Mouse (Mus musculus) forelimb bud, embryonic 11.5 days (tissue): ENCODE measurements around the gene Tlnrd1.

Source experiments
- DNase-seq: peaks from one replicate; pipeline ENCODE4 v3.0.0-alpha.2; 2012; ENCODE audit warnings: low read depth, low spot score

Tlnrd1 gene

DNA sequence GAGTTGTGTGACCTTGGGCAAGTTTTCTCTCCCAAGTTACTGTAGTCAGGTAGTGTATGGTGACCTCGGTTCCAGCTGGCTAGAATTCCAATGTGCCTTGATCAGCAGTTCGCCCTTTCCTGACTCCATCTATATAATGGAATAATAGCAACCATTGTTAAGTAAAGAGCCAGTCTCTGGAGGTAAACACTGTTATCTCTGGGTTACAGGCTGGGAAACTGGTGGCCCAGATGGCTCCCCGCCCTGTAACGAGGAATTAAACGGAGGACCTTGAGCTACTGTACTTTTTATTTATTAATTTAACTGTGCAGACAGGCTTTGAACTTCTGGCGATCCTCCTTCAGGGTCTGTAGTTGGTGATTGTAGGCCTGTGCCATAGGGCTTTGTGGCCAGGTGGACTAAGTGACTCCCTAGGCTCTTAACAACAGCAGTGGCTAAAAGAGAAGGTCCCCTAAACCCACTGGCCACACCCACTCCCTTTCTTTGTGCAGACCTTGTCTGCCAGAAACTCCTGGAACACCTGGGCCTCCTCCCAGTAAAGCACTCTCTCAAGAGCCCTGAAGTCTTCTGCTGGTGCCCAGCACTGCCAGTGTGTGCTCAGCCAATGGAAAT, 922 bp upstream of the Tlnrd1 start:
- DNase-seq, result peak; percentile 26

DNA sequence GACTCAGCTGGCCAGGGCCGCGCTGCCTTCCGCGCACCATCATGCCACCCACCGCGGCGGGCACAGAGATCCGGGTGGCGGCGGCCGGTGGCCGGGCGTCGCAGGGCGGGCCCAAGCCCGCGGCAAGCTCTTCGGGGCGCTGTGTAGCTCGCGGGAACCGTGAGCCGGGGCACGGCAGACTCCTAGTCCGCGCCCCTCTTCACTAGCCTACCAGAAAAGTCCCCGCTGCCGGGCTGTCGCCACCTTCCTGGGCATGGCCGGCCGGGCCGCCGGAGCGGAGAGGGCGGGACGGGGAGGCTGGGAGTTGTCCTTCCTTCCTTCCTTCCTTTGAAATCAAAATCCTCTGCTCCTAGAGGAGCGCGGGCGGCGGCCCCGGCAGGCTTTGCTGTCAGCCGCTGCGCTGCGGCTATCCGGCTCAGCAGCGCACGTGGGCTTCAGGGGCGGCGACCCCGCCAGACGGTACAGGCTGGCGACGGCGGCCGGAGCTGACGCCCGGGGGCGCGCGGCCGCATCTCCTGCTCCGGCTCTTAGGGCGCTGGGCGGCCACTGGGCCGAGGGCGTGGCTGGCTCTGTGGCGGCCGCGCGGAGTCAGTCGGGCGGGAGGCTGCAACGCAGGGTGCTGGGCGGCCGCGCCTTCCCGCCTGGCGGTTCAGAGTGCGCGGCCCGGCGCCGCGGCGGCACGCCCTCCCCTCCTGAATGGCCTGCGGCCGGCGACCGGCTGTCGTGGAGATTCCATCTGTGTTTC, 657 bp downstream of the Tlnrd1 start:
- DNase-seq, result peak; percentile 50

DNA sequence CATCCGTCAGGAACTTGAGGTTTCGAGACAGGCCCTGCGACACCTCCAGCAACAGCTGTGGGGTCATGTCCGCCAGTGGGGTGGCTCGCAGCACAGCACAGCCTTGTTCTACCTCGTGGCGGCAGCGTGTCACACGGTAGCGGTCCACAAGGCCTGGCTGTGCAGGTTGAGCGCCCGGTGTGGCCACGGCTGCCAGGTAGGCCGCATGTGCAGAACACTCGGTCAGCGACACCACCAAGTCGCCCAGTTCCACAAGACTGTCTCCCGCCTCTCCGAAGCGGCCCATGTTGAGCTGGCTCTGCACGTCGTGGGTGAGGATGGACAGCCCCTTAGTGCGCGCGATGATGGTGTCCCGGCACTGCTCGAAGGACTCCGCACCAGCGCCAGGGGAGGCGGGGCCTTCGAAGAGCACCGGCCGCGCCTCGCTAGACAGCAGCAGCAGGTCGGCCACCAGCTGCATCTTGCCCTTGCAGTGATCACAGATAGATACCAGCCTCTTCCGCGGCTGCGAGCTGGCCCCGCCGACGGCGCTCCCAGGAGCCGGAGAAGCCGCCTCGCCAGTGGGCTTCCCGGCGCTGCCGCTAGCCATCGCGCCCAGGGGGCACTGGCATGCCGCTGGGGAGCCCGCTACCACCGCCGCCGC, 1.4 kb downstream of the Tlnrd1 start:
- peak; percentile 18 for DNase-seq

DNA sequence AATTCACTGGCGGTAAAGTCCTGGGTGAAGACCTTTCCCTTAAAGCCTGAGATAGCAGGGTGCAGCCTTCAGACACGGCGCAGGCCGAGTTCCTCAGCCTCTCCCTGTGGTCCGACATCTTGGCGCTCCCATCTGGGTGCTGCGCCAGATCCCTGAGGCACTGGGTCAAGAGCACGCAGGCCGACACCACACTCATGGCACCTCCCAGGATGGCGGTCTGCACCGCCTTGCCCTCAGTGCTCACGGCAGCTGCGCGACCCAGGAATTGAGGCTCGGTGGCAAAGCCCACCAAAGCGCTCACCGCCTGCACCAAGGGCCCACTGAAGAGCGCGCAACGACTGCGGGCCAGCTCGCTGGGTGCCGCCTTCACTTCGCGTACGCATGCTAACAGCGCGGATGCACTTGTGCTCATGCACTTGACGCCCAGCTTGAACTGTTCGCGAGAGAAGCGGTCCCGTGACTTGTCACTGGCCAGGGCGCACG, 1.9 kb downstream of the Tlnrd1 start:
- DNase-seq, result no peak

DNA sequence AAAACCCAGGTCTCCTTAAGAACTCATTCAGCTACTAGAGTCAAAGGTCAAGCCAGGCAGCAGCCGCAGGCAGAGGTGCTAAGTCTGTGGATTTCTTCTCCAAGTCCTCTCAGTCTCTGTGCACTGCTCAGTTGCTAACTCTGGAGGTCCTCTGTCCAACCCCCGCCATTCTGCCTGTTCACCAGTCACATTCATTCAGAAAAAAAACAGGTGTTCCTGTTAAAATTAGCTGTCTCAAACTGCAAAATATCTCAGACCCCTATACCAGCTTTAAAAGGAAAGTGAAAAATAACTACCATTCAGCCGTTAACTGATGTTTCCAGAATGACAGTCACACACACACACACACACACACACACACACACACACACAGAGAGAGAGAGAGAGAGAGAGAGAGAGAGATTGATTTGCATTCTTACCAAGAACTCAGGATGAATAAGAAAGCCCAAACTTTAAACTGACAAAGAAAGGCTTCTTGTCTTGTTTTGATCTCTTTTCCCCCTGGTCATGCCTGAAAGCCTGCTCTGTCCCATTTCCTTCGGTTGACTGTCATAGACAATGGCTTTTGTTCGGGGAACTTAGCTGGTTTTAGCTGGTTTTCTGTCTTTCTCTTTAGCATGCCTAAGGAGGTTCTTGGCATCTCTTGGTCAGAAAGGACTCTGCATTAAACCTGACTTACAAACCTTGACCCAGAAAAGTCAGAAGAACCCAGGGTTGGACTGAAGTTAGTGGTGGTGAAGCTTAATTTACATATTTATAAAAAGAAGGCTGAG, 5.2 kb downstream of the Tlnrd1 start:
- no peak for DNase-seq

DNA sequence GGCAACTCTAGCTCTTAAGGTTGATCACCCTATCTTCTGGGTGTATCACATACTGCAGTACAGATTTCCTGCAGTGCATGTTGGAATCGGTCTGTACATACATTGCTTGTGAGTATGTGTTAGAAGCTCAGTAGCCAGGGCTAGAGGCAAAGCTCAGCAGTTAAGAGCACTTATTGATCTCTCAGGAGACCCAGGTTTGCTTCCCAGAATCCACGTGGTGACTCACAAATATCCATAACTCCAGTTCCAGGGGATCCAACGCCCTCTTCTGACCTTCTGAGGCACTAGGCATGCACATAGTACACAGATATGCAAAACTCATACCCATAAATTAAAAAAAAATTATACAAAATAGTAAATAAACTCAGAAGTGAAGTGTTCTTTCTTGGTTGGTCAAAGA, 7.0 kb downstream of the Tlnrd1 start:
- DNase-seq, result no peak

DNA sequence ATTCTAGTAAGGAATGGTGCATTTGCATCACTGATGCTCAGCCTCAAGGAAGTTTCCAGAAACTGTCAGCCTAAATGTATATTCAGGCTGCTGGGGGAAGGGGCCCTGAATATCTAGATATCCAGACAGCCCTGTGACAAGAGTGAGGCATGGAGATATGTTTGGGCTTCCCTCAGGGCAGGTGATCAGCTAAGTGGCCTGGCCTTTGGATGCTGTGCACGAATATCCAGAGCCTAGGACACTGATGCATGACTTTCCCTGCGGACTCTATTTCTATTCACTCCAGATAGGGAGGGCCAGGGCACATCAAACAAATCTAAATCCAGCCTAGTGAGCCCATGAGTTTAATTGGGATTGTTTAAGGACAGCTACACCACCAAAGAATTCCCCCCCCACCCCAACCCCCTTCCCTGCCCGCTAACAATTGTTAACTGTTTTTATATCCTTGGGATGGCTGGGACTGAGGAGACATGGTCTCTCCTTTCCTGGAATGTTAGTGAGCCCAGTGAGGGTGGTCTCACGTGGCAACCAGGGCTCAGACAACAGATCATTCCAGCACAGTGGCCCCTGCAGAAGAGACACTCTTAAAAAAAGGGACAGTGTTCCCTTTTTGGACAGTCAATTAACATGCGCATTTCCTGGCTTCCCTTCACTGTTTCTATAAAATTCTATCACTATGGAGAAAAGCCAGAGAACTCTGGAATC, 14.1 kb downstream of the Tlnrd1 start:
- no peak for DNase-seq

DNA sequence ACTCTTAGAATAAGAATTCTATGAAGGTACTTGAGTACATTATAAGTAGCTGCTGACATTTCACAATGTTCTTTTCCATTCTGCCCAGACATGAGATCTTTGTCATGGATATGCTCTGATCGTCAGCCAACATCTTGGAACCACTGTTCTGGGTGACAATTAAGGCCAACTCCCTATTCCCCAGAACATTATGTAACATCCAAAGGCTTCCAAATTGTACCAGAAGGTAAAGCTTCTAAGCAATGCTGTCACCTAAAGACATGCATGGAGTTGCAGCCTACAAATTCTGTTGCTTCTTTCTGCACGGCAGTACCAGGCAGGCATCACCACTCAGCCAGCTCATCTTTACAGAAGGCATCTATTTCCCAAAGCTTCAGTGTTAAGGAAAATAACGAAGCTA, 15.9 kb downstream of the Tlnrd1 start:
- no peak for DNase-seq

DNA sequence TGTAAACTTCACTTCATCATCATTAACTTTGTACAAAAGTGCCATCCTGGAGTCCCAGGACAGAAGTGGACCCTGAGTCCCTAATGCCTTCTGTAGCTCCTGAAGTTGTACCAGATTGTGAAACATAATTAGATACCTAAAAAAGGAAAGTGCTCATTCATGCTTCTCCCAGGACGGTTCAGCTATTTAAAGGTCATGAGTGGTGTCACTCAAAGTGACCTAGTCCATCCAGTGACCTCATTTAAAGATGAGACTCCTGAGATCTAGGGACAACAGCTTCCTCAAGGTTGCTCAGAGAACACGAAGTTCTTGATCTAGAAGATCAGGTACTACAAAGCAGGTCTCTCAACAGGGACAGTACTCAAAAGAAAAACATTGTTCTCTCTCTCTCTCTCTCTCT, 20.6 kb downstream of the Tlnrd1 start:
- no peak for DNase-seq

DNA sequence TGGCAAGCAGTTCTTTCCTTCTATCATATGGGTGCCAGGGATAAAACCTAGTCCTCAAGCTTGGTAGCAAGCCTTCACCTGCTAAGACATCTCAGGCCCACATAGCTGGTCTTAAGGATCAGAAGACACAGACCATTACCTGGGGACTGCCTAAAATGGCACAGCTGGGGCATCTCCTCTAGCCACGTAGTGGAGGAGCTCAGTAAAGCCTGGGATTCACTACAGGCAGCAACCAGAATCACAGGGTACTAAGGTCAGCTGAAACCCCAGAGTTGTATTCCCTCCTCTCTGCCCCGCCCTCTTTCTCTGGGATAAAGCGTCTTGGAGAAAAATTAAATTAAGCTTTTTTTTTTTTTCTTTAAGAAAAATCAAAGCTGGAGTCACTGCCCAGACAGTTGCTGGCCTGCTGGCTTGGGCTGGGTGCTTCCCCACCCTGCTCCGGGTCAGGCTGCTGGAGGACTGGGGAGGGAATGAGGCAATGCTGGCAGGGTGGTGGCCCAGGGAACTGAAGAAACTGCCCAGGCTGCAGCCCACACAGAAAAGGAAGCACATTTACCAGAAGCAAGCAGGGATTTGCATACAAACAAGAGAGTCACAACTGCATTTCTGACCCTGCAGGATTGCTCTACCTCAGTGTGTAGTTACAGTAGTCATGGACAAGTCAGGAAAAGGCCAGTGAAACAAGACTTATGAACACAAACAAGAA, 24.6 kb downstream of the Tlnrd1 start:
- no peak for DNase-seq

DNA sequence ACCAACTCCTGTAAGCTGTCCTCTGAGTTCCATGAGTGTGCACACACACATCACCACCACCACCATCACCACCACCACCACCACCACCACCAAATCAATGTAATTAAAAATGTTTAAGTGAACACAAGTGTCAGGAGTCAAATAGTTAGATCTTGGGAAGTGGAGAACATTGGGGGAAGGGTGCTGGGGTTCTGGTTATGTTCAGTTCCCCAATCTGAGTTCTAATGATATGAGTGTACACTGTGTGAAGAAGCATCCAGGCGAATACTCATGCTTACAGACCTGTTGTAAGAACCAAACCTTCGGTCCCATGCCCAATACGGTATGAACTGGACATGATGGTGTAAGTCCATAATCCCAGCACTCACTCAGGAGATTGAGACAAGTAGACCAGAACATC, 26.2 kb downstream of the Tlnrd1 start:
- no peak for DNase-seq

DNA sequence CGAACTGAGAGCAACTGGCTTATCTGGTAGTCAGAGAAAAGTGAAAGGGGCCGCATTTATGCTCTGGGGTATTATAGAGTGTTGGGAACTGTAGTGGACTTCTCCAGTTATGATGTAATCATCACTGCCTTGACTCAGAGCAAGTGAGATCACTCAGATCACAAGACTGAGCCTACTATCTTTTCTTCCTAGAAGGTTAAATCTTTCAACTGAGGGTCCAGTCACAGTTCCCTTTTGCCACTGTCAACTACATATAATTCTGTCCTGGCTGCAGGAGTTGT, 27.0 kb downstream of the Tlnrd1 start:
- no peak for DNase-seq

DNA sequence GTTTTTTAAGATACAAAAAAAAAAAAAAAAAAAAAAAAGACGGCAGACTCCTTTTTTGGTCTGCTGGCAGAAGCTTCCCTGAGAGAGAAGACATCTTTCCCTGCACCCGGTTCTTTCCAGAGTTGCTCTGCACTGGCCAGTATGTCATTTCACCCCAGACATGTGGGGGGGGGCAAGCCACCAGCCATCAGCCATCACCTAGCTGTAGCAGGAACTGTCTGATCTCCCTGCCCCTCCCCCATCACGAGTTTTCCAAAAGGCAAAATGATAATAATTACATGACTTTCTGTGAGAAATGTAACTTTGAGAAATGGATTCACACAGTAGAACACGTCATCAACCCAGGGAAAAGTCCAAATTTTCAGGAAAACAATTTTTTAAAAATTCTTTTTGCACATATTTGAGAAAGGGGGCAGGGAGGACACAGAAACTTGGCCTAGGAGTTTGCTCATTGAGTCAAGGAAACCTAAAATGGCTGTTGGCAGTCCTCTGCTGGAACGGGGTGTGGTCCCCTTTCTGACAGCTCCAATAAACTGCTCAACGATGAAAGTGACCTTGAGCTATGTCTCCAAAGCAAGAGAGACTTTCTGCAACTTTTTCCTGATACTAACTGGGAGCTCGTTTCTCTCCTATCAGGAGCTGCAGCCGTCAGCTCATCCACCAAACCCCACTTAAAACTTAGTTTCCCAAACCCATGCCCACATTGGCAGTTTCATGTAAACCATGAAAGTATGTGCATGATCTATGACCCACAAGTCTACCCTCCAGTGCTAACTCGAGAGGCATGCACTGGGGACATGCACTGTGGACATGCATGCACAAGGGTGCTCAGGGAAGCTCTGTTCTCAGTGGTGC, 27.5 kb downstream of the Tlnrd1 start:
- no peak for DNase-seq

DNA sequence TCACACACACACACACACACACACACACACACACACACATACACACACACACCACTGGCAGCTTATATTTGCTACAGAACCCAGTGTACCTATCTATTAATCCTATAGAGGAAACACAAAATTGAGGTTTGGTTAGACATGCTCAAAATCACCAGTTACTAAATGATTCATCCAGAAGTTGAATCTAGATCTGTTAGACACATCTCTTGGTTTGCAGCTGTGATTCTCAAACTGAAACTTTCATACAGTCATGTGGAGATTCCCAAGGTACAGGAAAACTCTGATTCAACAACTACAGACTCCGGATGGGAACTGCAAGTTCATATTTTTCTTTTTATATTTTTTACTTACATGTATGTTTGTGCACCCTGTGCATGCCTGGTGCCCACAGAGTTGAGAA, 28.9 kb downstream of the Tlnrd1 start:
- no peak for DNase-seq

DNA sequence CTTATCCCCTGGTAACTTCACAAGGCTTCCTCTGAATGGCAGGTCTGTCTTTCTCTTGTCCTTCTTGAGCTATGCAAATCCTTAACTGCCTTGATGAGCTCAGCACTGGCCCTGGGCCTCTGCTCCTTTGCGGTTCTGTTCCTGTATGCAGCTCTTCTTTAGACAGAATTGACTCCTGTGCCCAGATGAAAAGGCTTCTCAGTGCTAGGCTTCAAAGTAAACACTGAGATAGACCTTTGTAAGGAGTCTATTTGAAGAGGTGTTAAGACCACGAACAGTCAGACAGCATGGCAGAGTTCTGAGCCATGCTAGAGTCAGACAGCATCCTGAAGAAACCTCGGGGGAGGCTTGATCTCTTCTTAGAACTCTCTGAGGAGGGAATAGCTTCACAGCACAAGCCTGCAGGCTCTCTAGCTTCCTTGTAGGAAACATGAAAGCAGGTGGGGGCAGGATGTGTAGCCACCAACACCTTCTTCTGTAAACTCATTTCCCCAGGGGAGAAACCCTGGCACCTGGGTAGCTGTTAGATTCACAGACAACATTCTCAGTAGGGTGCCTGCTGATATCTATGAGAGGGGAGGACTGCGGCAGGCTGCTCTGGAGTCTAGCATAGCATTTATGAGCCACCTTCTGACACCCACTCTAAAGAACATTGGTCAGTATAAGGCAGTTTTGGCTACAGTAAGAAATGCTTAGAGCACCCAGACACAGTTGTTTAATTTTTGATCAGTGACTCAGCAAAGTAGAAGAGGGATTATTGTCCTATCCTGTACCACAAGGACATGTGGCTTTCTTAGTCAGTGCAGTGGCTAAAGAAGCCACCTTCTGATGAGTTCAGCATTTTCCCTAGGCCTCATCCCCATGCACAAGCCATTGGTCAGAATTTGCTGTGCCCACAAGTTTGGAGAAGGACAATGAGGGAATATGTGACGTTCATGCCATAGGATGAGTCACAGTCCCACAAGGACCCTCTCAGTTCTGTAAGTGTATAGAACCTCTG, 31.4 kb downstream of the Tlnrd1 start:
- DNase-seq, result no peak

DNA sequence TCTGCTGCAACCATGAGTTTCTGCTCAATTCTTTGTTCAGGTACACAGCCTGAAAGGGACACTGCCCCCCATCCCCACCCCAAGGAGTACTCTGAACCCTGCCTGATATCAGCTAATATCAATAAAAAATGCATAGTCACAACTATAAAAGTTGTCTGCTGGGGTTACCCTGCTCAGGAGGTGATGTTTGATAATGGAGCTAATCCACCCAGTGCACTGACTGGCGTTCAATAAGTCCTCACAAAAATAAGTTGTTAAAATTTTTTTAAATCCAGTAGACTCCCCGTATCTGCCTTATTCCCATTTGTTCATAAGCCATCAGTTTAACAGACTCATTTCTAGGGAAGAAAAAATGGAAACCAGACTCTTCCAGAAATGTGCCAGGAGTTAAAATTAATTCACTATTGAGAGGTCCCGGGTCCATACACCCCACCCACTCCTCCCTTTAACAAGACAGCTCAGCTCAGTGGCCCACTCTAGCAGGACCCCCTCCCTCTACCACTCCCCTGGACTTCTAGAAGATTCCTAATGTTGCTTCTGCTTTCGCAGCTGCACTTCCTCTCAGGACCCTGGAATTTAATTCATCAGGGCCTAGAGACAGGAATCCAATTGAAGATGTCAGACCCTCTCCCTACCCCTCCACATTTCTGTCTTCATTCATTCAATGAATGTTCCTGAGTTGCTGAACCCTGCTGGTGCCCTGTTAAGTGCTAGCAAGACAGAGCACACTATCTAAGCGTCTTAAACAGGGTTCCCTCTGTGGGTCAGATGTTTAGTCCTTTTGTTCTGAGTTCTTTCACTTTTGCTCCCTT, 32.3 kb downstream of the Tlnrd1 start:
- no peak for DNase-seq

DNA sequence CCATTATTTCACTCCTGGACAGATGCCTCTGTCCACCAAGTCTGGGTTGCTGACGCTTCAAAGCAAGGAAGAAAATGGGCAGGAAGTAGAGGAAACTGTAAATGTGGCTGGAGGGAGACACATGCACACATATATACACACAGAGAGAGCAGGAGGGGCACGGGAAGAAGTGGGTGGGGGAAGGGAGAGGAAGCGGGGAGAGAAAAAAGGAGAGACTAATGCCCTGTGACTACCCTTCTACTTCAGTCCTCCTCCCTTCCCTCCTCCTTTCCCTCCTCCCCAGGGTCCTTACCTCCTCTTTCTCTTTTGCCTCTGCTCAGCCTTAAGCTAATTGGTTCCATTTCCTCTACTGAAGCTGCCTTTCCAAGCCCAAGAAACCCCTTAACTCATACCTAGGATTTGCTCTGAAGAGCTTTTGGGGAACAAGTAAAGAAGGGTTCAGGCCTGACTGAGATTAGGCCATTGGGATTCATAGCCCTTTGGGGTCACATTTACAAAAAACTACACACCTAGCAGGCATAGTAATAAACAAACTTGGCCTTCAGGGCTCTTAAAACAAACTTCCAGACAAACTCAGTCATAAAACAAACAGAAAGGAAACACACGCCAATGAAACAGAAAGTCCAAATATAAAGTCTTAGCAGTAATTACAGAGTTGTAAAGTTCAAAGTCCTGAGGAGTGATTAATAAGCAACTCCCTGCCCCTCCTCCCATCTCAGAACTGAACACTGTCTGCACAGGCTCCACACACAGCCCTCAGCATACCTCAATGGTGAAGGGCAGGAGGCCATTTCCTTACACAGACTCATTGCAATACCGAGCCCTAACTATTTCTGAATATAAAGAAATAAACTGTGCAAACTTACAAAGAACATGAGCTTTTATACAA, 36.7 kb downstream of the Tlnrd1 start:
- peak; percentile 73 for DNase-seq
